Mouse (Mus musculus) forebrain, postnatal 0 days (tissue): ENCODE results near the gene Use1. TPM values are rescaled to one million over a fixed set of nuclear protein-coding genes. Genes with fewer than 3 reads are reported as not detected.

Experiments
- ATAC-seq: fragments of 200-750 bp; cut with Nextera tagmentation; 2 replicates; pipeline ENCODE4 v1.8.0; 2017; ENCODE audit warnings: mild to moderate bottlenecking, moderate library complexity
- DNase-seq: peaks from one replicate; pipeline ENCODE4 v3.0.0-alpha.2; 2015
- H3K27ac ChIP-seq: fragments of 300-500 bp; sonication (generic); 2 replicates; pipeline ENCODE4 v1.5.1; 2014; ENCODE audit warnings: low read depth, mild to moderate bottlenecking, antibody characterized with exemption, low read length, moderate library complexity, mixed read lengths
- H3K27me3 ChIP-seq: fragments of 300-500 bp; sonication (generic); 2 replicates; pipeline ENCODE4 v1.6.1; 2014; ENCODE audit warnings: mild to moderate bottlenecking, low read length, mixed read lengths; ENCODE audit not compliant: insufficient read depth
- H3K36me3 ChIP-seq: fragments of 300-500 bp; sonication (generic); 2 replicates; pipeline ENCODE4 v1.6.1; 2014; ENCODE audit warnings: mild to moderate bottlenecking, moderate library complexity; ENCODE audit not compliant: insufficient read depth
- H3K4me1 ChIP-seq: fragments of 300-500 bp; sonication (generic); 2 replicates; pipeline ENCODE4 v1.6.1; 2014; ENCODE audit warnings: antibody characterized with exemption; ENCODE audit not compliant: insufficient read depth
- H3K4me2 ChIP-seq: fragments of 300-500 bp; sonication (generic); 2 replicates; pipeline ENCODE4 v1.6.1; 2014; ENCODE audit warnings: low read depth, mild to moderate bottlenecking, moderate library complexity
- H3K4me3 ChIP-seq: fragments of 300-500 bp; sonication (generic); 2 replicates; pipeline ENCODE4 v1.5.1; 2014; ENCODE audit warnings: low read depth, low read length, mixed read lengths
- H3K9ac ChIP-seq: fragments of 300-500 bp; sonication (generic); 2 replicates; pipeline ENCODE4 v1.6.1; 2014; ENCODE audit warnings: mild to moderate bottlenecking
- H3K9me3 ChIP-seq: fragments of 300-500 bp; sonication (generic); 2 replicates; pipeline ENCODE4 v1.6.1; 2016; ENCODE audit warnings: low read length
- CTCF ChIP-seq: sonication (generic); IDR thresholded peaks from 2 replicates; pipeline ENCODE4 v1.5.1; 2016; ENCODE audit warnings: antibody characterized with exemption, control low read depth, low read depth
- WGBS: fragments of 180-500 bp; shearing (Covaris S2); extraction: QIAGEN DNeasy Blood & Tissue Kit; methylation state at CpG from one replicate; pipeline ENCODE4 v1.1.7; 2014; 5-methylcytosine and 5-hydroxymethylcytosine counted together
- polyA plus RNA-seq: library from polyadenylated mRNA; unstranded; fragments of >200 nt; fragmentation: Nextera tagmentation; extraction: Ambion mirVana; gene quantifications from 2 replicates; pipeline ENCODE4 v1.2.1, GENCODE M21; 2015
- total RNA-seq: library from RNA; depleted of rRNA; stranded (reverse); fragments of >200 nt; gene quantifications from 2 replicates; pipeline ENCODE4 v1.2.3, GENCODE M21; 2014

Gene Use1
- total and polyA plus RNA-seq, 2 experiments from 2014 or later = 124 to 148 TPM

DNA sequence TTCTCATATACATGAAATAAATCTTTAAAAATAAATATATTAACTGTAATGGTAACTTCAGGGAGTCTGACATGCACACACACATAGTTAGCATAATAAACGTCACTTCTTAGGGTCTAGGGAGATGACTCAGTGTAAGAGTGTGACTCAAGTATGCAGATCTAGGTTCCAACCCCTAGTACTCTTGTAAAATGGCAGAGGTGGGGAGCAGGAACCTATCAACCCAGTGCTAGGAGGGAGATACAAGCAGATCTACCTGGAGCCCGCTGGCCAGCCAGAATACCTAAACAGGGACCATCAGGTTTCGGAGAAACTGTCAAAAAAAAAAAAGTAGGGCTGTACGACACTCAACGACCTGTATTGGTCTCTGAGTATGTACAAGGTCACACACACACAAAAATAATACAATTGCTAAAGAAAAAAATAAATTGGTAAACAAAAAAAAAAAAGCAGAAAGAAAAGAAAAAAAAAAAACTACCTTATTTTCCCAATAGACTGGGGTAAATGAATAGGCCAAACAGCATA, 4.1 kb downstream of the Use1 start:
- Histone ChIP-seq H3K9me3 (no peaks in the 10 kb centered on the region), H3K4me1 (peaks cover 6% of the 10 kb centered on the region; the same call in 1 of the 2 replicates), H3K4me3 (peak overlapping the region; percentile 61), H3K27me3 (no peaks in the 10 kb centered on the region), H3K27ac (peak overlapping the region; percentile 80), H3K4me2 (peak overlapping the region; percentile 41), H3K9ac (peak overlapping the region; percentile 51), H3K36me3 (peaks cover 17% of the 10 kb centered on the region)
- DNase-seq (no peak), ATAC-seq (no peak)
- 24% methylated on average over 5 of the region's 5 CpGs for WGBS
- no peak for TF ChIP-seq CTCF

DNA sequence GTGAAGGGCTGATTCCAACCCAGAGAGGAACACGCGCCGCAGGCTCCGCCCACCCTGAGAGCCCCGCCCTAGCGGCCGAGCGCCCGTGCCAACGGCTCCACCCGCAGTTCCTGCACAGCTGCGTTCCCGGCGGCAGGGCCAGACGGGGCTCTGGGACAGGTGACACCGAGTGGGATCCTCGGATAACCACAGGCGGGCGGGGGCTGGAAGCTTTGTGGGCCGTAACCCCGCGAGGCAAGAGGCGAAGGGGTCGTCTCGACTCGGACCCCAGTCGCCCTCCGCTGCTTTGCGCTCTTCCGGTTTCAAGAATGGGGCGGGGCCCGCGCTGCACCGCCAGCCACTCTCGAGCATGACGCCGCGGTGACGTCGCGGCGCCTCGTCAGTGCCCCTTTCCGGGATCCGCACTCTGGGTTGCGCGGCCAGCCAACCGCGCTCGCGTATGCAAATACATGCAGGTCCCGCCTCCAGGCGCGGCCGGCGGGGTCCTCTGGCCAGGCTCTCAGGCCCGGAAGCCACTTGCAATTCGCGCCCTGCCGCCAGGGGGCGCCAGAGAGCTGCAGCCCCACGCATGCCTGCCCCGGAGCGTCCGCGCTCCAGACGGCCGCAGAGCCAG, 4.7 kb downstream of the Use1 start, which contains the start of gene Ocel1:
Ocel1 (plus strand) TSS at position 63 of the 613 bp plus-strand sequence.
- WGBS = 2% methylated on average over 68 of the region's 68 CpGs
- H3K9me3 ChIP-seq = no peaks in the 10 kb centered on the region
- H3K9ac ChIP-seq = peak within 1 kb of the TSS; percentile 51
- ATAC-seq (peak; percentile 88), DNase-seq (peak; percentile 98)
- H3K27ac ChIP-seq = peak within 1 kb of the TSS; percentile 80
- peak within 1 kb of the TSS; percentile 61 for H3K4me3 ChIP-seq
- peak within 1 kb of the TSS; percentile 41 for H3K4me2 ChIP-seq
- peak; percentile 95 for TF ChIP-seq CTCF
- H3K4me1 ChIP-seq = peaks cover 11% of the 10 kb centered on the region
- H3K36me3 ChIP-seq = peaks cover 17% of the 10 kb centered on the region
- H3K27me3 ChIP-seq = no peaks in the 10 kb centered on the region

DNA sequence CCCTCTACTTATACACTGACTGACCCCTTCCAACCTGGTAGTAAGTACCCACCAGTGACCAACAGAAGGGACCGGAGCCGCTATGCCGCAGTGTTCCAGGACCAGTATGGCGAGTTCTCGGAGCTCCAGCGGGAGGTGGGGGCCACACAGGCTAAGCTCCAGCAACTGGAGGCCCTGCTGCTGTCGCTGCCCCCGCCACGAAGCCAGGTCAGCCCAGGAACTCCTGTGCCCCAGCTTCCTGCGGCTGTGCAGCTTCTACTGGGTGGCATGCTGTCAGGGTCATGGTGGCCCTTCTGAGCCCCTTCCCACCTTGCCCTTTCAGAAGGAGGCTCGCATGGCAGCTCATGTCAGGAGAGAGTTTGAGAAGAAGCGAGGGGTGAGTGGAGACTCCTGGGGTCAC, 5.8 kb downstream of the Use1 start:
- TF ChIP-seq CTCF = no peak
- DNase-seq (no peak), ATAC-seq (no peak)
- H3K36me3 ChIP-seq = peaks cover 17% of the 10 kb centered on the region
- WGBS = 88% methylated on average over 12 of the region's 12 CpGs
- no peak overlapping the region for H3K27ac ChIP-seq
- H3K4me3 ChIP-seq = no peak overlapping the region
- H3K27me3 ChIP-seq = no peaks in the 10 kb centered on the region
- H3K9me3 ChIP-seq = no peaks in the 10 kb centered on the region
- no peak overlapping the region for H3K9ac ChIP-seq
- peaks cover 15% of the 10 kb centered on the region for H3K4me1 ChIP-seq
- no peak overlapping the region for H3K4me2 ChIP-seq

DNA sequence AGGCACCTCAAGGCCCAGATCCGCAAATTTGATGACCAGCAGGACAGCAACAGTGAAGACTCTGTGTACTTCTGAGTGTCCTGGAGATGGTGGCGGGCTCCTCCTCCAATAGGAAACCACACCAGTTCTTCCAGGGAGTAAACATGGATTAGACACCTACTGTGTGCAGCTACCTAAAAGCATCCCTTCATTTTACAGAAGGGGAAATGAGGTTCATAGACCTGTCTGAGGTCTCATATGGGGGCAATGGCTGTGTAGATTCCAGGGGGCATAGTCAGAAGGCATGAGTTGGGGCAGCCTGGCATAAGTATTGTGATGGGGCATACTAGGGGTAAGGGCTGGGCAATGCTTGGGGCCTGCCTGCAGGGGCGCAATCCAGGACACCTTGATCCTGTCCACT, 6.4 kb downstream of the Use1 start:
- peaks cover 17% of the 10 kb centered on the region for H3K36me3 ChIP-seq
- ATAC-seq (no peak), DNase-seq (no peak)
- no peaks in the 10 kb centered on the region for H3K9me3 ChIP-seq
- no peaks in the 10 kb centered on the region for H3K27me3 ChIP-seq
- peaks cover 11% of the 10 kb centered on the region for H3K4me1 ChIP-seq
- H3K9ac ChIP-seq = no peak overlapping the region
- 90% methylated on average over 3 of the region's 3 CpGs for WGBS
- H3K4me3 ChIP-seq = no peak overlapping the region
- H3K4me2 ChIP-seq = no peak overlapping the region
- TF ChIP-seq CTCF = no peak
- no peak overlapping the region for H3K27ac ChIP-seq

DNA sequence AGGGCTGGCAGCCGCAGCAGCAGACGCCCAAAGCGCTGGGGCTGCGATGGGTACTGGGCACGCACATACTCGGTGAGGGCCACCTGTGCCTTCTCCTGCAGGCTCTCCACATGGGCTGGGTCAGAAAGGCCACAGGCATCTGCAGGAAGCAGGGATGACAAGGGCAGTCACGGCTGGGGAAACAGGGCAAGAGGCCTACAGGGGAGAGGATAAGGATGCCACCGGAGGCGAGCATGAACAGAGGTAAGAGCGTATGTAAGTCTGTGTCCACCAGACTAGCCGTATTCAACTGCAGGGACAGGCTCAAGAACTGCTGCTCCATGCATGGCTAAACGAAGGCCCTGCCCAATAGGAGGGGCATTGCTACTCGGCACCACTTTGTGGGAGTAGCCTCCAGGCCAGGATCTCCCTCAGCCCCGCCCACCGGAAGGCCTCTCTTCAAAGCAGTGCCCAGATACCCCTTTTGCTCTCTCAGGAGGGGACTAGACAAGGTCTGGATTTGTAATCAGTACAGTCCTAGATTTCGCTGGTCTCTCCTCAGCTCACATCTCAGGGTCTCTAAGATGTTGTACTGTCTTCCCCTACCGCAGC, 8.1 kb downstream of the Use1 start:
- H3K4me1 ChIP-seq = peaks cover 9% of the 10 kb centered on the region
- no peak overlapping the region for H3K9ac ChIP-seq
- H3K9me3 ChIP-seq = no peaks in the 10 kb centered on the region
- H3K4me2 ChIP-seq = no peak overlapping the region
- no peak for DNase-seq
- H3K4me3 ChIP-seq = no peak overlapping the region
- no peak for ATAC-seq
- 80% methylated on average over 17 of the region's 17 CpGs for WGBS
- H3K27me3 ChIP-seq = no peaks in the 10 kb centered on the region
- H3K27ac ChIP-seq = no peak overlapping the region
- H3K36me3 ChIP-seq = peaks cover 7% of the 10 kb centered on the region
- TF ChIP-seq CTCF = no peak

DNA sequence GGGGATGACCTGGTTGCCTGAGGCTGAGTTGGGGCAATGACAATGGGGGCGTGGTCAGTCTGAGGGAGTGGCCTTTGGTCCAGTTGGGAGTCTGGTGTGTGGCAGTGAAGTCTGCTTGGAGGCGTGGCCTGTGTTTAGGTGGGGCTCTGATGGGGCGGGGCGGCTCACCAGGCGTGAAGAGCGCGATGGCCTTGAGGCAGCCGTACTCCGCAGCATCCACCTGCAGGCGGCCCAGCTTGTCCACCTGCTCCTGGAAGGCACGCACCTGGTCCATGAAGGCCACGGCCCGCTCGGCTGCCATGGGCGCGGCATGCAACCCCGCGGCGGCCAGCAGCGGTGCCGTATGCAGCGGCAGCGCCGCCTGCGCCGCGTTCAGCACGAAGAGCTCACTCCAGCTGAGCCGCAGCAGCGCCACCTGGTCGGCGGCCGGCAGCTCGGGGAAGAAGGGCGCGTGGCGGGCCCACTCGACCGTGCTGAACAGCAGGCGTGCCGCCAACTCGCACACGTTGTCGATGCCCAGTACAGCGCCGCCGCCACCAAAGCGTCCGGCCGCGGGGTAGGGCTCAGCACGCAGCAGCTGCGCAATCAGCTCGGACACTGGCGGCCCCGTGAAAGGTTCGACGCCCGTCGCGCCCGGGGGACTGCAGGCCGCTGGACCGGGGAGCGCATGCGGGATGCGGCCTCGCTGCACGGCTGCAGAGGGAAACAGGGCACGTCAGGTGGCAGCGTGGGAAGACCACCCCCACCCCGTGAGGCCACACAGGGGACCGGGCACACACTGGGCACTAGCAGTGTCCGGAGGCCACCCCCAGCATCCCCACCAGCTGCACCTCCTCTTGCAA, 9.2 kb downstream of the Use1 start:
- TF ChIP-seq CTCF = peak; percentile 61
- WGBS = 3% methylated on average over 74 of the region's 74 CpGs

More for the DNA sequence above, 9.2 kb downstream of the Use1 start:
- Histone ChIP-seq H3K9me3 (no peaks in the 10 kb centered on the region), H3K27ac (peak overlapping the region; percentile 69), H3K27me3 (no peaks in the 10 kb centered on the region), H3K9ac (peak overlapping the region; percentile 58), H3K4me2 (peak overlapping the region; percentile 89), H3K4me3 (peak overlapping the region; percentile 39), H3K4me1 (peaks cover 14% of the 10 kb centered on the region), H3K36me3 (0 out of 2 replicates have a peak, but pooled peaks cover 5% of the 10 kb centered on the region)
- DNase-seq = peak; percentile 71
- peak; percentile 1; the same call in 1 of the 2 replicates for ATAC-seq
